8 mouse cellular contexts compared by ENCODE assay signal in genomic region chr10:75062189-75062561, GRCm38 (mm10). TPM values are rescaled to one million over a fixed set of nuclear protein-coding genes. Genes with fewer than 3 reads are reported as not detected.
A peak's percentile ranks its signal among the peaks of the same experiment; 100 is the strongest.
DNase-seq lines count a peak whose midpoint lies in the region; ATAC-seq and TF ChIP-seq lines count a peak whose summit lies in the region.

No protein-coding gene starts in this region.

- H3K9ac ChIP-seq in ES-E14 (ENCODE audit: insufficient read depth, low read depth, low read length, poor library complexity, severe bottlenecking): no peak overlapping the region
- H3K9ac ChIP-seq in forebrain, postnatal 0 days: peak overlapping the region; percentile 87

- 6% methylated on average over 6 of the region's 6 CpGs for WGBS in forebrain, postnatal 0 days

- peak overlapping the region; percentile 73 to 88; a peak in 3 of 4 replicates for H3K4me3 ChIP-seq in ES-E14 (ENCODE audit: insufficient read depth in 1 of 2, low read depth in 1 of 2, low read length in 2 of 2, poor library complexity in 1 of 2, severe bottlenecking in 1 of 2)
- peak overlapping the region; percentile 94 for H3K4me3 ChIP-seq in forebrain, postnatal 0 days (ENCODE audit: low read depth, low read length)

- ATAC-seq in cerebellum, adult (ENCODE audit: insufficient number of reproducible peaks, low FRiP score, low TSS enrichment): no peak
- ATAC-seq in forebrain, postnatal 0 days: no peak

- H3K4me2 ChIP-seq in forebrain, postnatal 0 days (ENCODE audit: low read depth): peak overlapping the region; percentile 88

- in situ Hi-C loops in ES-E14 (cut with MboI; ENCODE audit: low sequenced_read_pairs in 2 of 2, unreplicated experiment in 2 of 2): no loop called here

- H3K27me3 ChIP-seq in forebrain, postnatal 0 days (ENCODE audit: insufficient read depth, low read length): no peaks in the 10 kb centered on the region

- H3K27ac ChIP-seq in ES-E14 (ENCODE audit: insufficient read depth, low read depth, low read length, poor library complexity, severe bottlenecking): no peak overlapping the region
- no peak overlapping the region for H3K27ac ChIP-seq in forebrain, postnatal 0 days (ENCODE audit: low read depth, low read length)

- peak; percentile 44 to 46 for DNase-seq in cerebellum, postnatal 14 days
- no peak for DNase-seq in ES-E14 (ENCODE audit: low read depth, low spot score)
- no peak for DNase-seq in forebrain, postnatal 0 days
- peak; percentile 40 for DNase-seq in kidney, adult 9 months
- peak; percentile 72 for DNase-seq in lung, postnatal 14 days
- no peak for DNase-seq in right cerebral cortex, postnatal 25 days
- DNase-seq in frontal cortex, postnatal 10 days (ENCODE audit: low spot score in 2 of 2): no peak

- H3K9me3 ChIP-seq in ES-E14 (ENCODE audit: control insufficient read depth, insufficient read depth, low read depth, low read length): no peaks in the 10 kb centered on the region
- H3K9me3 ChIP-seq in forebrain, postnatal 0 days (ENCODE audit: low read length): no peaks in the 10 kb centered on the region

- no peak for TF ChIP-seq CTCF in forebrain, postnatal 0 days (IDR thresholded peaks at IDR 0.05; ENCODE audit: low read depth)

- H3K4me1 ChIP-seq in ES-E14 (ENCODE audit: control insufficient read depth in 2 of 2, insufficient read depth in 2 of 2, low read length in 2 of 2, poor library complexity in 1 of 2): peaks cover 0 to 7% of the 10 kb centered on the region in 2 experiments; a peak in 2 of 4 replicates
- H3K4me1 ChIP-seq in forebrain, postnatal 0 days (ENCODE audit: insufficient read depth): peaks cover 37% of the 10 kb centered on the region

- H3K36me3 ChIP-seq in ES-E14 (ENCODE audit: control insufficient read depth, insufficient read depth, low read length, poor library complexity, severe bottlenecking): no peaks in the 10 kb centered on the region
- H3K36me3 ChIP-seq in forebrain, postnatal 0 days (ENCODE audit: insufficient read depth): 0 out of 2 replicates have a peak, but pooled peaks cover 4% of the 10 kb centered on the region

TF ChIP-seq in ES-E14, 5 proteins besides CTCF, POLR2A, EP300 and RAD21:
- TF ChIP-seq MAFK (IDR thresholded peaks at IDR 0.05; ENCODE audit: insufficient read depth, low read depth, low read length): no peak
- no peak for TF ChIP-seq CHD2 (IDR thresholded peaks at IDR 0.05; ENCODE audit: low read depth, low read length)
- no peak for TF ChIP-seq HCFC1 (IDR thresholded peaks at IDR 0.05; ENCODE audit: borderline replicate concordance, insufficient read depth, low read length)
- TF ChIP-seq ZC3H11A (IDR thresholded peaks at IDR 0.05; ENCODE audit: borderline replicate concordance, low read depth, low read length): no peak
- no peak for TF ChIP-seq ZNF384 (IDR thresholded peaks at IDR 0.05; ENCODE audit: low read depth, low read length)

RNA-seq across cellular contexts. Expression of gene Bcr, which starts 1.8 kb away (rescaled TPM):
- total RNA-seq in ES-E14 (2012; rRNA removed): 17.9 and 19.5 TPM in 2 replicates
- total RNA-seq in forebrain, postnatal 0 days (2014; rRNA removed): 44.9 and 49.6 TPM in 2 replicates
- polyA plus RNA-seq in forebrain, postnatal 0 days (2015; fragmentation: Nextera tagmentation; extraction: Ambion mirVana): 6.9 and 10.1 TPM in 2 replicates

RNA-seq across cellular contexts. Expression of gene Rab36, which starts 25.3 kb away (rescaled TPM):
- total RNA-seq in ES-E14 (2012; rRNA removed): 0.69 and 0.98 TPM in 2 replicates
- total RNA-seq in forebrain, postnatal 0 days (2014; rRNA removed): 20.1 and 24.4 TPM in 2 replicates
- 17.9 and 26.8 TPM in 2 replicates for polyA plus RNA-seq in forebrain, postnatal 0 days (2015; fragmentation: Nextera tagmentation; extraction: Ambion mirVana)

RNA-seq across cellular contexts. Expression of gene Rsph14, which starts 29.8 kb away (rescaled TPM):
- total RNA-seq in ES-E14 (2012; rRNA removed): 0.18 TPM in 1 of 2 replicates, not detected in the other
- total RNA-seq in forebrain, postnatal 0 days (2014; rRNA removed): 0.23 and 0.24 TPM in 2 replicates
- polyA plus RNA-seq in forebrain, postnatal 0 days (2015; fragmentation: Nextera tagmentation; extraction: Ambion mirVana): 0.90 and 1.1 TPM in 2 replicates

Comparison
In these comparisons a context has a peak if more than half of its experiments do, and no peak if none do; other contexts are left out.
1. DNase-seq: peak in cerebellum, postnatal 14 days (2 of 2), kidney, adult 9 months (single experiment) and lung, postnatal 14 days (single experiment); none in ES-E14 (single experiment), forebrain, postnatal 0 days (single experiment), right cerebral cortex, postnatal 25 days (single experiment) and frontal cortex, postnatal 10 days (0 of 2).
2. RNA of gene Rab36, which starts 25.3 kb away (total RNA-seq): 20.1 to 24.4 TPM in forebrain, postnatal 0 days; 0.69 to 0.98 TPM in ES-E14; every median in the first group is over 10 times any median in the second.